Mouse (Mus musculus) lung, adult 2 months (tissue): ENCODE data around the gene Cd55b.
"Not testable (repeated sequence)": the region's sequence is repeated elsewhere in the genome, so short reads cannot be mapped to it uniquely, and the experiment has no call there.

ENCODE experiments used
- CTCF ChIP-seq: fragments of 200-500 bp; IDR thresholded peaks from 2 replicates; pipeline ENCODE4 v1.5.1; 2011; ENCODE audit warnings: mild to moderate bottlenecking, low read length, control low read depth; ENCODE audit not compliant: insufficient read depth
- POLR2A ChIP-seq: fragments of 200-500 bp; IDR thresholded peaks from 2 replicates; pipeline ENCODE4 v1.6.1; 2011; ENCODE audit warnings: low read depth, mild to moderate bottlenecking, control low read depth, low read length, borderline replicate concordance; ENCODE audit errors: extremely low read depth

DNA sequence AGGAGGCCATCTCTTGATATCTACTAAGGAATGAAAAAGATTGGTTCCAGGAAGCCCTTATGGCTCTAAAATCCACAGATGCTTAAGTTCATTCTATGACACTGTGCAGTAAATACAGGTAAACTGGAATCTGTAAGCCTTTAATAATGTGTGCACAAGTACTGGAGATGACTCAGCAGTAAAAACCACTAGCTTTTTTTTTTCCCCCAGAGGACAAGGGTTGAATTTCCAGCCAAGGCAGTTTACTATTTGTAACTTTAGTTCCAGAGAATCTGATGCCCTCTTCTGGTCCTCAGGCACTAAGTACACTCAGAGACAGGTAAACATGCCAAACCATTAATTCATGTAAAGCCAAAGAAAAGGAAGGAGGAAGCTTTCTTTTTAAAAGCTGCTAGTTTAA, 25.7 kb downstream of the Cd55b start:
- not testable (repeated sequence) for TF ChIP-seq CTCF, POLR2A
